Mouse (Mus musculus) urinary bladder, postnatal 36 days (tissue): Measurements from ENCODE around the gene Pgrmc2.
A peak's percentile ranks its signal among the peaks of the same experiment; 100 is the strongest.

Source experiments
- DNase-seq, 2 experiments: peaks; one replicate each; pipeline ENCODE4 v3.0.0; 2022; ENCODE audit warnings: low spot score in 2 of 2, mixed read lengths in 1 of 2

Gene Pgrmc2

DNA sequence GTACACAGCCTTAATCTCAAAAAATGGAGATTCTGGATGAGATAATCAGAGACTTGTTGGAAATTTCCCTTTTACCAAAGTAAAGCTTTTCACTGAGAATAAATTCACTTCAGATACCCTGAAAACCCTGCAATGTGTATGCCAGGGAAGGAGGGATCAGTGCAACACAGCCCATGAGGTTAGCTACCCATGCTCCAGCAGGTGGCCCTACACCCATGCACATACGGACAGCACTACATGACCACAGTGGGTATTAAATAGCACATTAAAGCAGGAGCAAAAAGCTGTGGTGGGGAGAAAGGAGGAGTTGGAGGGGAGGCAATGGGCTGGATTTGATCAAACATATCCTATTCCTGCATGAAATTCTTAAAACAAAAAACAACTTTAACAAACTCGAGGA is 12.3 kb downstream of the Pgrmc2 start:
- DNase-seq, result no peak

GRCm38 (mm10) chr3:41065320-41065719 is 17.5 kb downstream of the Pgrmc2 start:
- no peak for DNase-seq

- DNase-seq, result no peak
Observed at GRCm38 (mm10) chr3:41062758-41063157, 20.1 kb downstream of the Pgrmc2 start.

DNA sequence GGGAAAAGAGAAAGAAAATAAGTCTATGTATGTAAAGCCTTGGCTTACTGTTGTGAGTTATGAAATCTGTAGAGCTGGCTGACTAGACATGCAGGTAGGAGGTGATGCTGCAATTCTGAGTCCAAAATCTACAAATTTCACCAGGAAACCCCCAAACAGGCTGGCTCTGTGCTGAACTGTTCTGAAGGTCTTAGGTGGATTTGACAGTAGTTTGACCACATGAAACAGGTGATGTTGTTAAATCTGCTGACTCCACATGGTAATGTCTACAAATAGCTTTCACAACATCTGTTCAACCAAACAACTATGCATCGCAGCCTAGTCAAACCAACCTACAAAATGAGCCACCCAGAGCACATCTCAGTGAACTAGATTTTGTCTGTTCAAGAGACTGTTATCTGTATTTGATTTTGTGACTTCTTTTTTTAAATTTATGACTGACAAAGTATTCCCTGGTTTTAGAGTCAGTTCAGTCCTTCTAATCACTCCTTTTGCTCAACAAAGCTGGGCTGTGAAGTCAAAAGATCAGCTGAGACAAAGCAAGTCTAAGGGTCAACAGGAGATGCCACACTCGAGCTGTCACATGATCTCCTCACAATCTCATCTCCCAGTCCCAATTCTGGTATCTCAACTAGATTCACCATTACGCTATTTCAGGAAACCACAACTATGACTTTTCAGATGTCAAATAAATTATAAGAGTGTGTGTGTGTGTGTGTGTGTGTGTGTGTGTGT is 20.8 kb downstream of the Pgrmc2 start:
- DNase-seq, result no peak

- DNase-seq, result no peak
Observed at GRCm38 (mm10) chr3:41059249-41059648, 23.6 kb downstream of the Pgrmc2 start.

GRCm38 (mm10) chr3:41058395-41058794 is 24.5 kb downstream of the Pgrmc2 start:
- DNase-seq, result peak in 1 of 2 experiments; percentile 32

GRCm38 (mm10) chr3:41053334-41053733 is 29.5 kb downstream of the Pgrmc2 start:
- DNase-seq, result peak in 1 of 2 experiments; percentile 7

GRCm38 (mm10) chr3:41047838-41048237 is 35.0 kb downstream of the Pgrmc2 start:
- no peak for DNase-seq

DNA sequence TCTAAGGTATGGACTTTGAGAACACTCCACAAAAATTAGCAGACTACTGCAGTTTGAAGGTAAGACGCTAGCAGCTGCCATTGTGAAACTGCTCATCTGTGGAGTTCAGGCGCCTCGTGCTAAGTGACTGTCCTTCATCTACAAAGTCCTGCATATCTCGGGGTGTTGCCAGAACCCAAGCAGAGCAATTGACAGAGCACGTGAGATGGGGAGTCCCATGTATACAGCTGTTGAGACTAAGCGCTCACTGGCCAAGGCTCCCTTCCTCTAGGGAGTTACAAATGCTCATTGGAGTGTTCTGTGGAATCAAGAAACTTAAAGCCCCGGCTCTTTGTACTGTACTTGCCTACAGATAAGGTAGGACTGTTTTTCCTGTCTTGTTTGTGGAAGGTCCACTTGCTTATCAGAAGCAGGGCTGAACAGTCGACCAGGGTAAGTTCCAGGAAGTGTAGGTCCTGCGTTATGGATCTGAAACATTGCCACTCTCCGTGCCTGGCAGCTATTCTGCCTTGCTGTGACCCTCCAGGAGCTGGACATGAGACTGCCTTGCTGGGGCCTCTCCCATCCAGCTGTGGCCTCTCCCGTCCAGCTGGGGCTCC is 39.0 kb downstream of the Pgrmc2 start:
- DNase-seq, result no peak

- DNase-seq, result peak; percentile 6 to 35
Observed at GRCm38 (mm10) chr3:41042195-41042938, 40.5 kb downstream of the Pgrmc2 start.

GRCm38 (mm10) chr3:41041241-41041640 is 41.6 kb downstream of the Pgrmc2 start:
- DNase-seq, result no peak

- no peak for DNase-seq
Observed at GRCm38 (mm10) chr3:41038297-41038916, 44.4 kb downstream of the Pgrmc2 start.

DNA sequence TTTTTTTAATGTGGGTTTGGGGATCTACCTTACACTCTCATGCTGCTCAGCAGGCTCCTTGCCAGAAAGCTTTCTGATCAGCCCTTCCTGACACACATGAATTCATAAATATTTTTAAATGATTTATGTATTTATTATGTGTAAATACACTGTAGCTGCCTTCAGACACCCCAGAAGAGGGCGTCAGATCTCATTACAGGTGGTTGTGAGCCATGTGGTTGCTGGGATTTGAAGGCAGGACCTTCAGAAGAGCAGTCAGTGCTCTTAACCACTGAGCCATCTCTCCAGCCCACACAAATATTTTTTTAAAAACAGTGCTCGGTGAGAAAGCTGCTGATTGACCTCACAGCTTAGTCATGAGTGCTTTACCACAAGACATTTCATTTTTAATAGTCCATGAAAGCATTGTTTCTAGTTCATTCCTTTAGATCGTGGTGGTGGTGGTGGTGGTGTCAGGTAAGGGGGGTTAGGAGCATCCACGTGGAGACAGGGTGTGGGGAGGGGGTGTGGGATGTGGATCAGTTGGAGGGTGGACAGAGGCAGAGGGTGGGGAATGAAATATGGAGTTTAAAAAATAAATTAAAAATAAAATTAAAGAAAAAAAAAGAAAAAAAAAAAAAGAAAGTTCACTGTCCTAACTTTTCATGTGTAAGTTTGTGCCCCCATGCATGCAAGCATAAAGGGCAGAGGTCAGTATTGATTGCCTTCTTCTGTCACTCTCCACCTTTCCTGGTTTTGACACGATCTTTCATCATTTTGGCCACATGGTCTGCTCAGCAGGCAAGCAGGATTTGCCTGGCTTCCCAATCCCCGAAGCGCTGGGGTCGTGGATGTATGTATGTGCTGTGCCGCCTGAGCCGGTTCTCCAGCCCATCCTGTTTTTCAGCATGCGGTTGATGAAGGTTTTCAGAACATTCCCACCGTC is 51.3 kb downstream of the Pgrmc2 start:
- no peak for DNase-seq

DNA sequence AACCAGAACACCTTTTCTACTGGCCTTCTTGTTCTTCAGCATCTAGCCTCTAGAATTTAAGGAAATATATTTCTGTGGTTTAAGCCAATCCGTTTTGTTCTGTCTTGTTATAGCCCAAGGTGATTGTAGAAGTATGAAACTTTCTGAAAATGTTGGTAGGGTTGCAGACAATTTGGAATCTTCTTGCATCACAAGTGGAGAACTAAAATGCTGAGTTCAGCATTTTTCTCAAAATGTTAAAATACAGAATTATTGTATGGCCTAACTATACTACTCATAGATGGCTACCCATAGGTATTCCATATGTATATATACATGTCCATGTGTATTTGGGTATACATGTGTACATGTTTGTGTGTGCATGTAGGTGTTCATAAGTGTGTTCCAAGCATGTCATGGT is 52.1 kb downstream of the Pgrmc2 start:
- no peak for DNase-seq

DNA sequence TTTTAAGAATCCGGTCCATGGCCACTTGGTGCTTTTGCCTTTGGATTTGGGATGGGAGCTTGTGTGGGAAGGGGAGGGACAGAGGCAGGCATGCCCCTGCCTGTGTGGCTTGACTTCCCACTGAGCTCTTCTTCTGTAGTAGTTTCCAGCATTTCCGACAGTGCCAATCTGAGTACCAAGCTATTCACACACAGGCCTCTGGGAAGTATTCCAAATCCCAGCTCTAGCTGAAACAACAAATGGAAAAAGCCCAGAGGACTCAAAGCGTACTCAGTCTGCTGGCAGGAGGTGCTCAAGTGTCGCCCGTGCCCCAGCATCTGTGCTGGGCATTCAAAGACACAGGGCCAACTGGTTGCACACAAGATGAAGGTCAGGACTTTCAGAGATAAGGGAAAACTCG is 60.9 kb downstream of the Pgrmc2 start:
- peak in 1 of 2 experiments; percentile 4 for DNase-seq

DNA sequence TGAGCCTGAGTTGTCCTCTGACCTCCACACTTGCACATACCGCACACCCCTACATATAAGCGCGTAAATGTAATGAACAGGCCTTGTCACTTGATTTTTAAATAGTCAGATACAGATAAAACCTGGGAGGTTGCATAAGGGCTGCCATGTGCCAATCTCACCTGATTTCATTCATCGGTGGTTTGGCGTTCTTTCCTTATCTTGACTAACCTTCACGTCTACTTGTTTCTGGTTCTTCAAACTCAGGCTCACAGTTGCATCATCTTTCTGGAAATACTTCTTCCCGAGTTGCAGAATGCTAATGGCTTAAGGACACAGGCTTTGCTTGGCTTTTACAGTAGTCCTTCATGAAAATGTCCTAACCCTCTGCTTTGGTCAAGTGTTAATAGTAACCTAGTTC is 62.2 kb downstream of the Pgrmc2 start:
- no peak for DNase-seq

DNA sequence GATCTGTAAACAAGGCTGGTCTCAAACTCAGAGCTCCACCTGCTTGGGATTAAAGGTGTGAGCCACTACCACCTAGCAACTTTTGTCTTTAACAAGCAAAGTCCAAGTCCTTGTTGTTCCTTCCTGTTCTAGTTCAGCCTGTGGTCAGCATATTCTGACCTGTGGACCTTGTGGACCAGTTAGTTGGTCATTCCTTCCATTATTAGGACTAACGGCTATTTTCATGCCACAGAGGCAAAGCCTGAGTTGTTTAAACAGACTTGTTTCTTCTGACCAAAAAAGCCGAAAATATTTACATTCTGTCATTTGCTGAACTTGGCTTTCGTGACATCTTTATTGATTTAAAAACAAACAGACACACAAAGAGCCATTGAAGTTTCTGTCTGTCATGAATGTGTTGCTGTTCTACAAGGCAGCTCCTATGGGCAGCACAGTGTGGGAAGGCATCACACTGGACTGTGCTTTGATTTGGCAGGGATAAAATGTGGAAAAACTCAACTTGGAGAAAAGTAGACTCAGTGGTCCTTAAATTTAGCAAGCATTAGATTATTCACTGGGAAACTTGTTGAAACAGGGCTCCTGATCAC is 64.7 kb downstream of the Pgrmc2 start:
- DNase-seq, result no peak
